Mouse (Mus musculus) testis, postnatal 10 days (tissue): Measurements from ENCODE around the gene Prdm11.

ENCODE experiments used
- DNase-seq: peaks from one replicate; pipeline ENCODE4 v3.0.0; 2021; ENCODE audit warnings: low spot score

Prdm11 gene

GRCm38 (mm10) chr2:93045129-93045817 is 694 bp downstream of the Prdm11 start:
- DNase-seq, result peak; percentile 95

DNA sequence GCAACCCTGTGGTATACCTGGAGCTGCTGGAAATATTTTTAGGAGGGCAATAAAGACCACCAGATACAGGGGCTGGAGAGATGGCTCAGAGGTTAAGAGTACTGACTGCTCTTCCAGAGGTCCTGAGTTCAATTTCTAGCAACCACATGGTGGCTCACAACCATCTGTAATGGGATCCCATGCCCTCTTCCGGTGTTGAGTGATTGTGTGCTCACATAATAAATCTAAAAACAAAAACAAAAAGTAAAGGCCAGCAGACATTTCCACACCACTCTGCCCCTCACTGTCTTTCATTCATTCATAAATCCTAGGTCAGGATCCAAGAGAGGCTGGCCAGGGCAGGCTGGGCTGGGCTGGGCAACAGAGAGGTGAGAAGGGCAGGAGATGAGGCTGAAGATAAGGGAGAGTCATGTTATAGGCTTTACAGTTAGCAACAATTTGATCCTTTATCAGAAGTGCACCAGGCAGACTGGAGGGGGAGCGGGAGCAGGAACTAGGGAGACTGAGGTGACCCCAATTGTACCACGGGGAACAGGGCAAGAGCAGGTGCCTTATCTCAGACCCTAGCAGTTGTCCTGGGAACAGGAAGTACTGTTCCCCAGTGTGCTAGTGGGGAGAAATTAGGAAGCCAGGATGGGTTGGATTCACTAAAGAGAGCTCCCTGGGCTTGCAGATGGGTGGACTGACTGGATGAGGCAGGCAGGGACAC is 2.4 kb downstream of the Prdm11 start:
- no peak for DNase-seq

GRCm38 (mm10) chr2:93041470-93041869 is 4.5 kb downstream of the Prdm11 start:
- DNase-seq, result no peak

GRCm38 (mm10) chr2:93040841-93041240 is 5.1 kb downstream of the Prdm11 start:
- DNase-seq, result no peak

DNA sequence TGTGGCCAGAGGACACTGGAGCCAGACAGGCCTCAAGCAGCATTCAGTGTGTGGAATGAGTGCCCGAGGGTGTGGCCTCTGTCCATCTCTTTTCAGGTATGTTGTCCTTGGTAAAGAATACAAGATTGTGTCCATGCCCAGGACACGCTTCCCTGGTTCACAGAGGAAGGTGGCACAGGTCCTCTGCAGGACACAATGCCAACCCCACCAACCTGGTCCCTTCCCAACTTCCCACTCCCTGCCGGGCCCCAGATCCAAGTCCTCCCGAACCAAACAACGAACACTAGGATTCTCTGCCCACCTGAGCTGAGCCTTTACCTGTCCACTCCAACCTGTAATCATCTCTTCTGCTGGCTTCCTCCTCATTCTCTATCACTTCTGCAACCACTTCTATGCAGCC is 6.3 kb downstream of the Prdm11 start:
- DNase-seq, result no peak

GRCm38 (mm10) chr2:93039043-93039442 is 6.9 kb downstream of the Prdm11 start:
- no peak for DNase-seq

GRCm38 (mm10) chr2:93035631-93036030 is 10.3 kb downstream of the Prdm11 start:
- DNase-seq, result no peak

DNA sequence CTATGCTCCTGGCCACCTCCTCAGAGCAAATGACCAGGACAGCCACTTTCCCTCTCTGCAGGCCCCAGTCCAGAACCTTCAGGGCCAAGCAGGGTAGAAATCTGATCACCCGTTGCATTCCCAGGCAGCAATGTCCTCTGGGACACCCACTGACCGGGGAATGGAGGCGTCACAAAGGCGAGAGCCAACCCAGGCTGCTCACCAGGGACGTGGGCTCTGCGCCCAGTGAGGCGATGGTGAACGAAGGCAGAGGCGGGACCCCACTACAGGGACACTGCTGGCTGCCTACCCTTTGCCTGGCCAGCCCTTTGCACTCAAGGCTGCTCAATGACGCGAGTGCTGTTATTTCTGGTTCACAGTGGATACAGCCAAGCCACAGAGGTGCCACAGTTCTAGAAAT is 13.3 kb downstream of the Prdm11 start:
- peak; percentile 63 for DNase-seq

DNA sequence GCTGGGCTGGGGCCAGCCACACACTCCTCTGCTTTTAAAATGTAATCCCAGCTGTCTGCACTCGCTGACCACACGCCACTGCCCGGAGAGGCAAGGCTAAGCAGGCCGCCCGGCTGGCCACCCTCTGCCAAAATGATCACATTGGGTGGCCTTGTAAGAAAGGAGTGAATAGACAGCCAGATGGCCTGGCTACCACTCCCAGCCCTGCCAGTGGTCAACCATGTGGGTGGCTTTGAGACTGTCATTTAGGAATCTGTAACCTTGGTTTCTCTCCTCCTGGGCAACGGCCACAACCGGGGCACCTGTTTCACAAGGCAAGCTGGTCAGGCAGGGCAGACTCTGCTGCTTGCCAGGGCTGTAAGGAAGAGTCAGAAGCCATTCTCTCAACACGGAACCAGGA is 13.9 kb downstream of the Prdm11 start:
- DNase-seq, result no peak

DNA sequence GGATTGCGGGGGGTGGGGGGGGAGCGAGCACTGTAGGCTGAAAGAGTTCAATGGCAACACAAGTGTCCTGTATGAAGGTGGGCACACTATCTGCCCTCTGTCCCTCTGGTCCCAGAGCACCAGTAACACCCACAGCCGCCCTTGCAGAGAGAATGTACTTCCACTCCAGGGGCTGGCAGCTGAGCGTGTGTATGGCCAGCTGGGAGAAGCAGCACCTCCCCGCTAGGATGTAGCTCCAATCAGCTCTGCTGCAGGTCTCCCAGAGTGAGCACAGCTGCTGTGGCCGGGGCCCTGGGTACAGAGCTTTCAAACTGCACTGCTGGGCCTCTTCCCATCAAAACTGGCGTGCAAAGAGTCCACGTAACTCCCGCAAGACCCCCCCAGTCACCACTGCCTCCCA is 14.9 kb downstream of the Prdm11 start:
- DNase-seq, result no peak

DNA sequence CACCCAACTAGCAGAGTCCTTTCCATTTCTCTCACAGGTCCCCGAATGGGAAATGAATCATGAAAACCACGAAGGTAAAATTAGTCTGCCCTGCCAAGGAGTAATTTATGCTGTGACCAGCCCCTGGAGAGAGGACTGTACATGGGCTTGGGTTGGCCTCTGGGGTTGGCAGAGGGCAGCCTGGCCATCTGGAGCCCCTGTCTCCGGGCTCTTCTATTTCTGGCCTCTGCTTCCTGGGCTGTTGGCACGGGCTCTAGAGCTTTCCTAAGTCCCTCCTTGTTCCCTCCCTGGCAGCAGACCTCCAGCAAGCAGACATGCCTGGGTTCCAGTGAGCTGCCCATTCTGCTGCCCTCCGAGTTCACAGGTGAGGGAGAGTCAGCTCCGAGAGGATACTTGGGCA is 15.9 kb downstream of the Prdm11 start:
- no peak for DNase-seq

DNA sequence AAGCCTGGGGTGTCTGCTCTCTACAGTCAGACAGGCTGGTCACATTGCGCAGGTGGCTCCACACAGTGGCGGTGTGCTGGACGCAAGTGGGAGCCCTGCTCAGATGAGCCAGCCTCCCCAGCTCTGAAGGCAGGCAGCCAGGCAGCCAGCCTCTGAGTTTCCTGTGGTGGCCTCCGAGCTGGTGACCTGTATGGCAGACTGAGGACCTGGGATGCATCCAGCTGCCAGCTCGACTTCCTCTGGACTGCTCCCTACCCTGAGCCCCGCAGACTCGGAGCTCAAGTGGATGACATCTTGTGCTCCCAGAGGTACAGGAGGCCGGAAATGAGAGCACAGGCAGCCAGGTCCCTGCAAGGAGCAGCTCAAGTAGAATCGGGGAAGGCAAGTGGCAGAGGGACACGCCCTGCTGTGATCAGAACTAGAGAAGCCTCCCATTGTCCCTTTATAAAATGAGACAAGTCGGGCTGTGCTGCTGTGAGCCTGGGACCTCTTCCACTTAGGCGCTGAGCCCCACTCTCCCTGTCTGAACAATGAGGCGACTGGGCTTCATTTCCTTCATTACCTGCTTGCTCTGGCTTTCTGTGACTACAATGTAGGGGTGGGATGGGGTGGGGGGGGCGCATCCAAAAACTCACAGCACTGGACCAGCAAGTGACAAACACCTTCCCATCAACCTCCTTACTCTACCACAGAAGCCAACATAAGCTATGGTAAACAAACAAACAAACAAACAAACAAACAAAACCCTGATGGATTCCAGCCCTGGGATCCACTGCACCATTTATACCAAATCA is 16.5 kb downstream of the Prdm11 start:
- DNase-seq, result no peak

GRCm38 (mm10) chr2:93028865-93029264 is 17.1 kb downstream of the Prdm11 start:
- no peak for DNase-seq

GRCm38 (mm10) chr2:93027713-93028112 is 18.3 kb downstream of the Prdm11 start:
- no peak for DNase-seq

- DNase-seq, result no peak
These were observed 21.5 kb downstream of the Prdm11 start for GRCm38 (mm10) chr2:93024431-93024830.

- peak; percentile 65 for DNase-seq
These were observed 27.1 kb downstream of the Prdm11 start for GRCm38 (mm10) chr2:93018854-93019253.

DNA sequence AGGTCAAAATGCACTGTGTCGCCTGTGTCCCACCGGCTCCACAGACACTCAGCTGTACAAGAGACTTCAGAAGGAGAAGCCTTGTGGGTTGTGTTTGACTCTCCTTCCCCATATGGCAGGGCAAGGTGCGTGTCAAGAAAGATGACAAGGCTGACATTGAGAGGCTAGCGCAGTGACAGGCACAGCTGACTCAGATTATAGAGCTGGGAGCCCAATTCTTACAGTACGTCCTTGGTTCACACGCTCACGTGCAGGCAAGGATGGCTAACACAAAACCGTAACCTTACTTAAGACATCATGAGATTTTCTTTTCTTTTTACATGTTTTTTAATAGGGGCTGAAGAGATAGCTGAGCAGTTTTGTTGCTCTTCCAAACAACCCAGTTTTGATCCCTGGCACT is 28.8 kb downstream of the Prdm11 start:
- DNase-seq, result no peak

GRCm38 (mm10) chr2:93015041-93015440 is 30.9 kb downstream of the Prdm11 start:
- peak; percentile 66 for DNase-seq

- DNase-seq, result peak; percentile 76
These were observed 31.7 kb downstream of the Prdm11 start for GRCm38 (mm10) chr2:93014093-93014937.

GRCm38 (mm10) chr2:93013415-93014092 is 32.4 kb downstream of the Prdm11 start:
- no peak for DNase-seq

- DNase-seq, result no peak
These were observed 33.0 kb downstream of the Prdm11 start for GRCm38 (mm10) chr2:93012976-93013375.
